Mouse (Mus musculus) CD4-positive, CD25-positive, alpha-beta regulatory T cell, adult 9 weeks (primary cell): ENCODE data around the gene Igfbp4. TPM values are rescaled to one million over a fixed set of nuclear protein-coding genes. Genes with fewer than 3 reads are reported as not detected.

ENCODE experiments used
- polyA plus RNA-seq: library from polyadenylated mRNA; unstranded; fragments of 100-300 nt; shearing (Covaris generic); gene quantifications from one replicate; pipeline ENCODE4 v1.2.1, GENCODE M21; 2017

Igfbp4 gene
- 70.5 TPM for polyA plus RNA-seq

DNA sequence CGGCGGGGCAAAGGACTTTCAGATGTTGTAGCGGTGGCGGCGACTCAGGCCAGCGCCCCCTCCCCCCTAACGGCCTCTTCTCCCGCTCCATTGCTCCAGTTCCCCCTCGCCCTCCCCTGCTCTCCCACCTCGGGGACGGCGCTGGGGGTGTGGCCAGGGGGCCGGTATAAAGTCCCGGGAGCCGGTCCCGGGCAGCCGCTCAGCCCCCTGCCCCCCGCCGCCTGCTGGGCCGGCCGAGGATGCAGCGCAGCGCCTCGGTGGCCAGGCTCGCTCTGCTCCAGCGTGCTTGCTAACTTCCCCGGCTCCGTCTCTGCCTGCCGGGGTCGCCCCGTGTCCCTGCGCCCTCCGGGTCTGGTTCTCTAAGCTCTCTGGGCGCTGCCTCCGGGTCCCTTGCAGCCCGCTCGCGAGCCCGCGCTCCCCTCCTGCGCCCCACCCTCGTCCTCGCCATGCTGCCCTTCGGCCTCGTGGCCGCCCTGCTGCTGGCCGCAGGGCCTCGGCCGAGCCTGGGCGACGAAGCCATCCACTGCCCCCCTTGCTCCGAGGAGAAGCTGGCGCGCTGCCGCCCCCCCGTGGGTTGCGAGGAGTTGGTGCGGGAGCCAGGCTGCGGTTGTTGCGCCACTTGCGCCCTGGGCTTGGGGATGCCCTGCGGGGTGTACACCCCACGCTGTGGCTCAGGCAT, at the start of gene Igfbp4:
Gene Igfbp4, plus strand, starts transcription at position 194 of the 679 bp plus-strand sequence.

DNA sequence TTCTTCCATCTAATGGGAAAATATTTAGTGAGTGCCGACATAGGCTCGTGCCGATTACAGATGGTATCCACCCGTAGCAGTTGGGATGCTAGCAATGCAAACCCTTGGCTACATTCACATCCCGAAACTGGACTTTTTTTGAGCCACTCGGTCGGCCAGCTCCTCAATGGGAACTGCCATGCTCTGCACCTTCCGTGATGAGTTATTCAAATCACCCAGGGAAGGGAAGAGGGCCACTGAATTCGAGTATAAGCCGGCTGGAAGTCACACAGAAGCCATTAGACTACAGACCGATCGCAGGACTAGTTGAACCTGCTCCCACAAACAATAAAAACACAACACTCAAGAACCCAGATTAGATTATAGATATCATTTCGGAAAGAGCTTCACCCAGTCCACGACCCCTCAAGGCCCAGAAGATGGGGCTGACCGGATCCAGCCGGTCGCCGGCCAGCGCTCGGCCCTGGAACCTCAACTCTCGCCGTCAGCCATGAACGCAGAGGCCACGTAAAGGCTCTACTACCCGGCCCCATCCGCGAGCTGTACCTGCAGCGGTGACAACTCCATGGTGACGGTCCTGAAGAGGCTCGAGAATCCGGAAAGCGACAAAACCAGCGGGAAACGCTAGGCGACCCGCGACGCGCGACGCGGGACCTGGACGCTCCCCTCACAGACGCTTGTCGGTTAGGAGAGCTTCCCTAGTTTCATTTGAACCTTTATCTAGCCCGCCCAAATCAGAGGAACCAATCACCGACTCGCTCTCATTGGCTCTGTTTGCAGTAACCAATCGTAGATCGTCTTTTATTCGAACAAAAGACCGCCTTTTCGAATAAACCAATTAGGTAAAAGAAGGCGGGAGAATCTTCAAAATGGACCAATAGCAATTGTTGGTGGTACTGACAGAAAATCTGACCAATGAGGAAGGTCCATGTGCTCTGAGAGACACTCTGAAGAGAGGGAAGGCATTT, 17.3 kb upstream of the Igfbp4 start, which contains the start of gene Top2a:
Gene Top2a, minus strand, starts transcription at position 690 of the 968 bp plus-strand sequence.

DNA sequence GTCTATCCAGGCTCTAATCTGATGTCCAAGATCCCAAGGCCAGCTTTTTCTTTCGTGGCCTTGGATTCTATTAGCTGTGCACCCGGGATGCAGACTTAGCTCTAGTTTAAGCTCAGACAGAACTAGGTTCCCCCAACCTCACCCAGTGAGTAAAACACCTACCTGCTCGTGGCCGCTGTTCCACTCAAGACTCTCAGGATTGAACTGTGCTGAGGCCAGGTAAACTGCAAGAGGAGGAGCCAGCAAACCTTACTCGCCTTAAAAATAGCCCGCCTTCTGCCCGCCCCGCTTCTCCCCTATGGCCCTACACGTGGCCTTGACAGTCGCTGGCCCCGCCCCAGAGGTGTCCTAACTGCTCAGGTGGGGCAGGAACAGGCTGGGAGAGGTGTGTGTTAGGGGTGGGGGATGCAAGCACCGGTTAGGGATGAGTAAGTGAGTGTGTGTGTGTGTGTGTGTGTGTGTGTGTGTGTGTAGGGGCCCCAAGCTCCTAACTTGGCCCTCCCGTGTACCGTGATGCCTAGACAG, 48.1 kb downstream of the Igfbp4 start, which contains the start of gene Tns4:
Gene Tns4, minus strand, starts transcription at position 230 of the 525 bp plus-strand sequence.

Other genes with a start within 250 kb of the Igfbp4 start
- 10.9 TPM for gene Msl1, start 245.7 kb upstream of the Igfbp4 start, polyA plus RNA-seq
- gene Casc3, start 236.3 kb upstream of the Igfbp4 start, polyA plus RNA-seq, result 10.2 TPM
- gene Rapgefl1, start 204.5 kb upstream of the Igfbp4 start, polyA plus RNA-seq, result 0.35 TPM
- gene Wipf2, start 177.6 kb upstream of the Igfbp4 start, polyA plus RNA-seq, result 4.9 TPM
- 3.2 TPM for gene Cdc6, start 133.4 kb upstream of the Igfbp4 start, polyA plus RNA-seq
- gene Rara, start 113.4 kb upstream of the Igfbp4 start, polyA plus RNA-seq, result 32.8 TPM
- not detected for gene Gjd3, start 58.2 kb upstream of the Igfbp4 start, polyA plus RNA-seq
- 16.8 TPM for gene Top2a, start 17.1 kb upstream of the Igfbp4 start, polyA plus RNA-seq
- 0.14 TPM for gene Tns4, start 48.1 kb downstream of the Igfbp4 start, polyA plus RNA-seq
- gene Ccr7, start 113.8 kb downstream of the Igfbp4 start, polyA plus RNA-seq, result 633 TPM
- gene Smarce1, start 189.8 kb downstream of the Igfbp4 start, polyA plus RNA-seq, result 236 TPM
- gene Krt222, start 202.8 kb downstream of the Igfbp4 start, polyA plus RNA-seq, result 1.5 TPM
- not detected for gene Krt24, start 244.0 kb downstream of the Igfbp4 start, polyA plus RNA-seq